Mouse (Mus musculus) urinary bladder, postnatal 36 days (tissue): ENCODE measurements at regions not wholly inside any gene's neighbourhood (a gene's known extent, or its start where the extent isn't known, plus 50 kb on each side); places are given as distances from the start of the nearest gene placed in this dataset.
A peak's percentile ranks its signal among the peaks of the same experiment; 100 is the strongest.

Source experiments
- DNase-seq, 2 experiments: peaks; one replicate each; pipeline ENCODE4 v3.0.0; 2022; ENCODE audit warnings: low spot score in 2 of 2, mixed read lengths in 1 of 2

DNA sequence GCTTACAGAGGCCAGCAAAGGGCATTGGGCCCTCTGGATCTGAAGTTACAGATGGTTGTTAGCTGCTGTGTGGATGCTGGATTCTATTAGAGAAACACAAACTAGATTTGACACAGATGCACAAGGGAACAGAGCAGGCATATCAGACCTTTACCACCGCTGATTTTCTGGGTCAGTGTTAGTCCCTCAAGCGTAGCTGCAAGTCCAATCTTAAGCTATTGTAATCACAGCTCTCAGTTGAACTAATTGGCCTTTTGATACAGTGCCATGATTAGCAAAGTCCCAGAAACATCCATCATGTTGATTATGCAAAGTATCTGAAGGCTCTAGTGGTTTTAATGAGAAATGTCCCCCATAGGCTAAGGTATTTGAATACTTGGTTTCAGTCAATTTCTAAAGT, 54.2 kb upstream of the Plppr5 start:
- no peak for DNase-seq

GRCm38 (mm10) chr3:117508090-117508489, 66.5 kb upstream of the Plppr5 start:
- DNase-seq, result no peak

DNA sequence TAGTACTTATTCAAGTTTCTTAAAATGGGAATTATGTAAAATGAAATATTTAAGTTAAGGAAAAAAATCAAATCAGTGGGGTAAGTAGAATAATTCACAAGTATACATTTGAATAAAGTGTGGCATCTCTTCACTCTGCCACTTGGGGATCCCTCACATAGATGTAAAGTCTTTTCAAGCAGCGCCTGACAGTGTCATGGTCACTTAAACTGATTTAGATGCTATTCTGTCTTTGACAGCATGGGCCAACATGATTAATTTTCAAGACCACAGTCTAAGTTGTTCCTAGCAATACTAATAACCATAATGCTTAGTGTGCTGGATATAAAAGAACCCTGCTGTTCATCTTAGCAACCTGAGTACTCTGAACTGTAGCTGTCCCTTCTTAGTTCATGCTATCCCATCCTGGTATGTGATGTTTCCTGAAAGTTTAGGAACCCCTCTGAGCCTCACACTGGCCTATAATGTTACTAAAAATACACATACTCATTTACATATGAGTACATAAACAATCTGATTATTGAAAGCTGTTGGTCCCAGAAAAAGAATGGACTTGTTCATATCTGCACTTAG, 68.4 kb upstream of the Plppr5 start:
- DNase-seq, result no peak

DNA sequence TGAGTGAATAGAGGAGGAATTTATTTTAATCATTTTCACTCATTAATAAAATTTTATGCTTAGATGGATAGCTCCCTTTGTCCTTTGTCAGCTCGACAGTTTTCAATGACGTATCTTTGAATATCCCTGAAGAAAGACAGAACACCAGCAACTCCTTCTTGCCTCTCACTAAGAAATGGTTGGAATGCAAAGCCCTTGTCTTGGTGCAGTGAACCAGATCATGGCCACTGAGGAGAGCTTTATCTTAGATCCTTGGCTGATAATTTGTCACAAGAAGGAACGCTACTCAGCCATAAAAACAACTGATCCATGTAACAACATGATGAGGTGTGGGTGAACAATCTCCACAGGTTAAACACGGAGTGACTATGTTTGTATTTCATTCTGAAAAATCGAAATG, 73.5 kb upstream of the Plppr5 start:
- no peak for DNase-seq

- DNase-seq, result no peak
These were observed 76.3 kb upstream of the Plppr5 start for GRCm38 (mm10) chr3:117498138-117498897.

- peak in 1 of 2 experiments; percentile 6 for DNase-seq
These were observed 80.5 kb upstream of the Plppr5 start for GRCm38 (mm10) chr3:117494118-117494517.

GRCm38 (mm10) chr3:117487281-117488027, 87.2 kb upstream of the Plppr5 start:
- no peak for DNase-seq

DNA sequence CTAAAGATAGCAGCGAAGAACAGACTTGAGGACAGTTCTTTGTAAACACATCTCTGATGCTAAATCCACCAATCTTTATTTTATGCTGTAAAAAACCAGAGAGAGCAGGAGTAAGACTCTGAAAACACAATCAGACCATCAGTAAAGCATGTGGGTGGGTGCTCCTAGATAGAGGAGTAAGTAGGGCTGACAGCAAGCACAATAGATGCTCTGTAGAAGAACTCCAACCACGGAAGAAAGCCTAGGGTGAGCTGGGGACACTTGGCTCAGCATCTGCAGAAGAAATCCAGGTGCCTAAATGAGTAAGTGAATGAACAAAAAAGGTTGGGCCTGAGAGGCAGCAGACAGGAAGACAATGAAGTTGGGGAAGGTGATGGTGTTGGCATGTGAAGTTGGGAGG, 88.3 kb upstream of the Plppr5 start:
- no peak for DNase-seq

GRCm38 (mm10) chr3:117480131-117480530, 94.5 kb upstream of the Plppr5 start:
- no peak for DNase-seq

- DNase-seq, result no peak
These were observed 98.8 kb upstream of the Plppr4 start for GRCm38 (mm10) chr3:117459507-117459906.

- no peak for DNase-seq
These were observed 89.9 kb upstream of the Plppr4 start for GRCm38 (mm10) chr3:117450559-117450958.

- no peak for DNase-seq
These were observed 81.2 kb upstream of the Plppr4 start for GRCm38 (mm10) chr3:117441887-117442286.

DNA sequence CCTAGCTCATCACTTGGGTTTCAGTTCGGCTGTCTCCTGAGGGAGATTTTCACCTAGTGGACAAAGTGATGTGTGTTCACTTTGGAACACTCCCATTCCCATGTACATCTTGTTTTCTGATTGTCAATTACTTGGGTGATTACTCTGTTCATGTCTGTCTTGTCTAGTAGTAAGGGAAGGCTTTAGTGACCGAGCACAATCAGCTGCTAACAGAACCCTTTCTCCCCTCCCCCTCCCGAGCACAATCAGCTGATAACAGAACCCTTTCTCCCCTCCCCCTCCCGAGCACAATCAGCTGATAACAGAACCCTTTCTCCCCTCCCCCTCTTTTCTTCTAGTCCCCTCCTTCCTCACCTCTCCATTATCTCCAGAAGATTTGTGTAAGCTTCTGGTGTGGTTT, 79.6 kb upstream of the Plppr4 start:
- DNase-seq, result no peak

DNA sequence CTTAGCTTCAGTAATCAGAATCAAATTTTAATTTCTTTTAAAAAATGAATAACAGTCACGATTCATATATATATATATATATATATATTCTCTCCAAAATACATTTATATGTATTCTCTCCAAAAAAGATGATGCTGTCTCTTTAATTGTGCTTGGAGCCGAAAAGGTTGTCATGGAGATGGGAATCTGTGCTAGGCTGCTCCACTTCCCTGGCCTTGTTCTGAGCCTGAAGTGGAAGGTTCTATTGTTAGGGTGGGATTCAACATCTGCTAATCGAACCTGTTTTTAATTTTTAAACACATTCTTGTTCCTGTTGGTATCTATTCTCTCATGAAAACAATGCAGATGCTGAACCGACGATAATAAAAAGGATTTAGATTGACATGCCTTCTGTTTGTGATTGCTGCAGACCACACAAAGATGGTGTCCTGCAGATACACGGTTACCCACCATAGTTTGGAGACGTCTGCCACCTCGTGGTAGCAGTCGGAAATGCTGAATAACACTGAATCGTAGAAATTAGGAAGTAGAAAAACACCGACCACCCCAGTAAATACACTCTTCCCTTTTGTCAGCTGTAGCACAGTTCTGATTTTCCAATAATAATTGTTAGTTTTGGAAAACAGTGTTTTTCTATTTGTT, 77.9 kb upstream of the Plppr4 start:
- peak; percentile 31 to 45 for DNase-seq

DNA sequence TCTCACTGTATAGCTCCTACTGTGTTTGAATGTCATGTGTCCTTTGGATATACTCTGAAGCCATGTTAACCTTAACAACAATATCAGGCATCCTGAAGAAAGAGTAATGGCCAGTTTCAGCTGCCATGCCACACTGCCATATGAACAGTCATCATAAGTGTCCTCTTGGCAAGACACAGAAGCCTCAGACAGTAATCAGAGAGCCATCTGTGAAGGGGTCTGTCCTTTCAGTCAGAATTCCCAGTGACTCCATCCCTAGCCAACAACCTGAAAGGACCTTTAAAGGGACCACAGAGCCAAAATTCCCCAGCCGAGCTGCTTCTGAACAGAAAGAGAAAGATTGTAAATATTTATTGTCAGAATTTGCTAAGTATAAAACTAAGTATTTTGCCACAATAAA, 63.9 kb upstream of the Plppr4 start:
- DNase-seq, result no peak

DNA sequence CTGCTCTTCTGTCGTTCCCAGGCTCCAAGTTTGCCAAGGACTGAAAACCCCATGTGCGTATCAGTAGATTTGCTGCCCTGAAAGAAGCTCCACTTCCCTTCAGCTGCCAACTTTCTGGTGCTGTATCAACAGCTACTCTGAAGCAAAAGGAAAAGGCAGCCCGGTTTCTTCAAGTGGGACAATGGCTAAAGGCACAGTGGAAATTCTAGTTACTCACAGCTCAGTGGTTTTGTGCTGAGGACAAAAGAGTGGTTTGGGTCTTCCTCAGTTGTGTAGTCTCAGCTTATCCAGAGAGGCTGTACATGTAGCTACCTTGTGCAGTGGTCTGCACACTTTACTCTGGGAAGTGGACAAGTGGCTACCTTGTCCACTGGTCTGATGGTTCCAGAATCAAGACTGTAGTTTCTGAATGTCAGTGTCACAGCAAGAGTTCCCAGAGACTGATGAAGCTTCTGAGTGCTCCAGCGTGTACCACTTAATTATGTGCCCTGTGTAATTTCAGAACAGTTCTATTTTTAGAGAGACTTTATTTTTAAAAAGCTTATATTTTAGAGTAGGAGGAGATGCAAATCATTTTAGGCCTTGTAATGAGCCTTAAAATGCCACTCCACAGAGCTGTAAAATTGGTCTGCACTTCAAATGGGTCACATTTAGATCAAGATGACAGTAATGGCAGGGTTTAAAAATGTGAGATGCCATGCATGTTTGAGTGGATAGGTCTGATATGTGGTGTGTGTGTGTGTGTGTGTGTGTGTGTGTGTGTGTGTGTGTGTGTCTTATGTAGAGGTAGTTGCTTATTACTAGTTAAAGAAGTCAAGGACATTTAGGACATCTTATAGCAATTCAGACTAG, 52.4 kb upstream of the Plppr4 start:
- DNase-seq, result no peak
